Mouse (Mus musculus) small intestine, adult 2 months (tissue): ENCODE results near the gene Agrn.

ENCODE experiments used
- CTCF ChIP-seq: fragments of 200-500 bp; IDR thresholded peaks from 2 replicates; pipeline ENCODE4 v1.5.1; 2012; ENCODE audit warnings: low read depth, mild to moderate bottlenecking, control low read depth, inconsistent platforms, low read length, moderate library complexity, mixed read lengths; ENCODE audit not compliant: insufficient replicate concordance, insufficient read length; ENCODE audit errors: extremely low read depth
- POLR2A ChIP-seq: fragments of 200-500 bp; IDR thresholded peaks from 2 replicates; pipeline ENCODE4 v1.6.1; 2012; ENCODE audit warnings: low read depth, mild to moderate bottlenecking, control low read depth, inconsistent platforms, low read length, moderate library complexity

DNA sequence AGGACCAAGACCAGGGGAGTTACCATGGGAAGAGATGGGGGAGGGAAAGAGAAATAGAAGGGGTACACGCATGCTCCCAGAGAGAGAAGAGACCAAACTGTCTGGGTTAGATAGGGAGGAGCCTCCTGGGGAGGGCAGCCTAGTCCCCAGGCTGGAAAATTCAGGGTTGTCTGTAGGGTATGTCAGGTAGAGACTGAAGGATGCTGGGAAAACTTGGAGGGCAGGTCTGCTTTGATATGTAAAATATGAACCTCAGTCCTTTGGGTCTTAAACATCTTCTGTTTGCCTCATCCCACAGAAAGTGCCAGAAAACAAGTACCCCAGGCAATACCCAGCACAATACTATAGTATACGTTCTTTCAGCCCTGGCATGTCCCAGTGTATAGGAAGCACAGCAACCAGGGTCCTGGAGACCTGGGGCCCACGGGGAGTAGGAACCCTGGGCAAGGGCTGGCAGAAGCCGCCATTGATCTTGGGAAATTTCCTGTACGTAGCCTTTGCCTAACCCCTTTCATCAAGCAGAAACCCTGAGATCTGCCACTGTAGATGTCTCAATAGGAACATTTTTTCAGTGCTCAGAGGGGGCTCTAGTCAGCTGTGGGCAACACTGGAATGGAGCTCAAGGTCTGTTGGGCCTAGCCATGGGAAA is 9.0 kb downstream of the Agrn start:
- TF ChIP-seq CTCF, result no peak
- TF ChIP-seq POLR2A, result no peak
